Mouse (Mus musculus): Measurements from ENCODE around the gene Card11. TPM values are rescaled to one million over a fixed set of nuclear protein-coding genes. Genes with fewer than 3 reads are reported as not detected.

Gene Card11
- polyA plus RNA-seq, 1 experiment from 2014 or later: 0.43 TPM

DNA sequence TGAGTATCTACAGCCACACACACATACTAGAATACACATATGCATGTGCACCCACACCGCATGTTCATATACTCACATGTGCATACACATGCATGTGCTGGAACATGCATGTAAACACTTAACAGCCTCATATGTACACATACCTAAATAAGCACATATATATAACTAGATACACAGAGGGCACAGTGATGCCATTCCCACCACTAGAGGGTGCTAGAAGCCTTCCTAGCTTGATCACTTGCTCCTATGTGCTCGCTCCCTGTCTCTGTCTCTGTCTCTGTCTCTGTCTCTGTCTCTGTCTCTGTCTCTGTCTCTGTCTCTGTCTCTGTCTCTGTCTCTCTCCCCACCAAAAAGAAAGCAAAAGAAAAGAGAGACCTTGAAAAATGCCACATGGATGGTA is 131.3 kb downstream of the Card11 start:
- Histone ChIP-seq H3K27me3 (replicated peaks; ENCODE audit: control insufficient read depth, insufficient read depth, low read length) (no peaks in the 10 kb centered on the region), H3K4me2 (replicated peaks; ENCODE audit: low read depth) (no peak overlapping the region), H3K4me1 (replicated peaks; ENCODE audit: control insufficient read depth, insufficient read depth, low read length) (no peaks in the 10 kb centered on the region), H3K4me3 (ENCODE audit: low read depth, low read length) (no peak overlapping the region), H3K36me3 (ENCODE audit: control insufficient read depth, insufficient read depth) (no peaks in the 10 kb centered on the region), H3K27ac (ENCODE audit: low read depth, low read length) (no peak overlapping the region), H3K9me3 (ENCODE audit: control insufficient read depth) (no peaks in the 10 kb centered on the region), H3K9ac (ENCODE audit: low read depth, low read length) (no peak overlapping the region)
- 68% methylated on average over 2 of the region's 2 CpGs for WGBS
- ATAC-seq: no peak
- peak; percentile 88 for TF ChIP-seq CTCF (IDR thresholded peaks at IDR 0.05; ENCODE audit: low read depth)

- Histone ChIP-seq H3K27me3 (replicated peaks; ENCODE audit: control insufficient read depth, insufficient read depth, low read length) (no peaks in the 10 kb centered on the region), H3K27ac (ENCODE audit: low read depth, low read length) (no peak overlapping the region), H3K4me3 (ENCODE audit: low read depth, low read length) (no peak overlapping the region), H3K4me2 (replicated peaks; ENCODE audit: low read depth) (no peak overlapping the region), H3K9me3 (ENCODE audit: control insufficient read depth) (no peaks in the 10 kb centered on the region), H3K9ac (ENCODE audit: low read depth, low read length) (no peak overlapping the region), H3K36me3 (ENCODE audit: control insufficient read depth, insufficient read depth) (no peaks in the 10 kb centered on the region), H3K4me1 (replicated peaks; ENCODE audit: control insufficient read depth, insufficient read depth, low read length) (no peaks in the 10 kb centered on the region)
- no peak for ATAC-seq
- 83% methylated on average over 5 of the region's 5 CpGs for WGBS
- TF ChIP-seq CTCF (IDR thresholded peaks at IDR 0.05; ENCODE audit: low read depth): peak; percentile 34
These were observed 140.7 kb downstream of the Card11 start for GRCm38 (mm10) chr5:140859730-140860129.

- Histone ChIP-seq H3K4me3 (ENCODE audit: low read depth, low read length) (no peak overlapping the region), H3K9me3 (ENCODE audit: control insufficient read depth) (no peaks in the 10 kb centered on the region), H3K27me3 (replicated peaks; ENCODE audit: control insufficient read depth, insufficient read depth, low read length) (no peaks in the 10 kb centered on the region), H3K9ac (ENCODE audit: low read depth, low read length) (no peak overlapping the region), H3K4me2 (replicated peaks; ENCODE audit: low read depth) (no peak overlapping the region), H3K27ac (ENCODE audit: low read depth, low read length) (no peak overlapping the region), H3K4me1 (replicated peaks; ENCODE audit: control insufficient read depth, insufficient read depth, low read length) (no peaks in the 10 kb centered on the region), H3K36me3 (ENCODE audit: control insufficient read depth, insufficient read depth) (no peaks in the 10 kb centered on the region)
- ATAC-seq: no peak
- peak; percentile 56 for TF ChIP-seq CTCF (IDR thresholded peaks at IDR 0.05; ENCODE audit: low read depth)
- 85% methylated on average over 3 of the region's 3 CpGs for WGBS
These were observed 142.0 kb downstream of the Card11 start for GRCm38 (mm10) chr5:140858335-140858734.

- Histone ChIP-seq H3K4me2 (replicated peaks; ENCODE audit: low read depth) (no peak overlapping the region), H3K4me1 (replicated peaks; ENCODE audit: control insufficient read depth, insufficient read depth, low read length) (no peaks in the 10 kb centered on the region), H3K27ac (ENCODE audit: low read depth, low read length) (no peak overlapping the region), H3K4me3 (ENCODE audit: low read depth, low read length) (no peak overlapping the region), H3K27me3 (replicated peaks; ENCODE audit: control insufficient read depth, insufficient read depth, low read length) (no peaks in the 10 kb centered on the region), H3K36me3 (ENCODE audit: control insufficient read depth, insufficient read depth) (no peaks in the 10 kb centered on the region), H3K9ac (ENCODE audit: low read depth, low read length) (no peak overlapping the region), H3K9me3 (ENCODE audit: control insufficient read depth) (no peaks in the 10 kb centered on the region)
- WGBS: 56% methylated on average over 8 of the region's 8 CpGs
- TF ChIP-seq CTCF (IDR thresholded peaks at IDR 0.05; ENCODE audit: low read depth): peak; percentile 70
- ATAC-seq: peak; percentile 61
These were observed 142.8 kb downstream of the Card11 start for GRCm38 (mm10) chr5:140857432-140858154.

DNA sequence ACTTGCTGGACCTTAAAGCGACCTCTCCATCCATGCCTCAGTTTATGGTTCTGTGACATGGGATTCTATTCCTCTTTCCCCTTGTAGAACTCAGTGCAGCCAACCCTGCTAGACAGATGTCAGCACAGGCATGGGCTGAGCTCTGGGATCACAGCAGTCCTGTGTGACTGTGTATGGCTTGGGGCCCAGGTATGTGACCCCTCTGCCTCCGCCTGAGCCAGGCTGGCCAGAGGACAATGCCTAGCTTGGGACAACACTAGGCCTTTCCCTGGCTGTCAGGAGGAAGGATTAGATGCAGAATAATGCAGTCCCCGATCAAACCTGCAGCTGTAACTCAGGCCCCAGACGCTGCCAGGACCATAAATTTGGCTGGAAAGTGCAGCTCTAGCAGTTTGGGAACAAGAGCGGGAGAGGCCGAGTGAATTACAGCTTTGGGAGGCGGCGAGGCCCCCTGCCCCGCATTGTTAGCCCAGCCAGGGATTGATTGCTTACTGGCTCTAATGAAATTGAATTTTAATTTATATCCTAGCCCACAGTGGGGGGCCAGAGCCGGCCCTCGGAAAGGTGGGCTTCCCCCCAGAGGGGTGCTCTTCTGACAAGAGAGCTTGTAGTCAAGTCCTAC is 144.4 kb downstream of the Card11 start:
- 59% methylated on average over 11 of the region's 11 CpGs for WGBS
- H3K4me3 ChIP-seq (ENCODE audit: low read depth, low read length): no peak overlapping the region

GRCm38 (mm10) chr5:140854700-140855099 is 145.7 kb downstream of the Card11 start:
- Histone ChIP-seq H3K4me3 (ENCODE audit: low read depth, low read length) (no peak overlapping the region), H3K36me3 (ENCODE audit: control insufficient read depth, insufficient read depth) (no peaks in the 10 kb centered on the region), H3K9me3 (ENCODE audit: control insufficient read depth) (no peaks in the 10 kb centered on the region; the same call in 1 of the 2 replicates), H3K4me1 (replicated peaks; ENCODE audit: control insufficient read depth, insufficient read depth, low read length) (no peaks in the 10 kb centered on the region), H3K4me2 (replicated peaks; ENCODE audit: low read depth) (no peak overlapping the region), H3K27ac (ENCODE audit: low read depth, low read length) (no peak overlapping the region), H3K27me3 (replicated peaks; ENCODE audit: control insufficient read depth, insufficient read depth, low read length) (no peaks in the 10 kb centered on the region), H3K9ac (ENCODE audit: low read depth, low read length) (no peak overlapping the region)
- 89% methylated on average over 4 of the region's 4 CpGs for WGBS
- TF ChIP-seq CTCF (IDR thresholded peaks at IDR 0.05; ENCODE audit: low read depth): no peak
- no peak for ATAC-seq

More for the DNA sequence above, 144.4 kb downstream of the Card11 start:
- no peak for ATAC-seq
- no peak for TF ChIP-seq CTCF (IDR thresholded peaks at IDR 0.05; ENCODE audit: low read depth)
- Histone ChIP-seq H3K9me3 (ENCODE audit: control insufficient read depth) (no peaks in the 10 kb centered on the region; the same call in 1 of the 2 replicates), H3K4me1 (replicated peaks; ENCODE audit: control insufficient read depth, insufficient read depth, low read length) (no peaks in the 10 kb centered on the region), H3K27ac (ENCODE audit: low read depth, low read length) (no peak overlapping the region), H3K36me3 (ENCODE audit: control insufficient read depth, insufficient read depth) (no peaks in the 10 kb centered on the region), H3K9ac (ENCODE audit: low read depth, low read length) (no peak overlapping the region), H3K4me2 (replicated peaks; ENCODE audit: low read depth) (no peak overlapping the region), H3K27me3 (replicated peaks; ENCODE audit: control insufficient read depth, insufficient read depth, low read length) (no peaks in the 10 kb centered on the region)
